Mouse (Mus musculus) adrenal gland, postnatal 10 days (tissue): Measurements from ENCODE around the gene Cited2. TPM values are rescaled to one million over a fixed set of nuclear protein-coding genes. Genes with fewer than 3 reads are reported as not detected.

Source experiments
- DNase-seq: peaks from one replicate; pipeline ENCODE4 v3.0.0; 2021; ENCODE audit warnings: mixed read lengths
- total RNA-seq, 2 experiments: library from RNA; stranded (reverse); gene quantifications; 2 replicates each; pipeline ENCODE4 v1.2.3; 2021

The Cited2 gene
- total RNA-seq, 2 experiments from 2014 or later, result 61.3 to 67.6 TPM

DNA sequence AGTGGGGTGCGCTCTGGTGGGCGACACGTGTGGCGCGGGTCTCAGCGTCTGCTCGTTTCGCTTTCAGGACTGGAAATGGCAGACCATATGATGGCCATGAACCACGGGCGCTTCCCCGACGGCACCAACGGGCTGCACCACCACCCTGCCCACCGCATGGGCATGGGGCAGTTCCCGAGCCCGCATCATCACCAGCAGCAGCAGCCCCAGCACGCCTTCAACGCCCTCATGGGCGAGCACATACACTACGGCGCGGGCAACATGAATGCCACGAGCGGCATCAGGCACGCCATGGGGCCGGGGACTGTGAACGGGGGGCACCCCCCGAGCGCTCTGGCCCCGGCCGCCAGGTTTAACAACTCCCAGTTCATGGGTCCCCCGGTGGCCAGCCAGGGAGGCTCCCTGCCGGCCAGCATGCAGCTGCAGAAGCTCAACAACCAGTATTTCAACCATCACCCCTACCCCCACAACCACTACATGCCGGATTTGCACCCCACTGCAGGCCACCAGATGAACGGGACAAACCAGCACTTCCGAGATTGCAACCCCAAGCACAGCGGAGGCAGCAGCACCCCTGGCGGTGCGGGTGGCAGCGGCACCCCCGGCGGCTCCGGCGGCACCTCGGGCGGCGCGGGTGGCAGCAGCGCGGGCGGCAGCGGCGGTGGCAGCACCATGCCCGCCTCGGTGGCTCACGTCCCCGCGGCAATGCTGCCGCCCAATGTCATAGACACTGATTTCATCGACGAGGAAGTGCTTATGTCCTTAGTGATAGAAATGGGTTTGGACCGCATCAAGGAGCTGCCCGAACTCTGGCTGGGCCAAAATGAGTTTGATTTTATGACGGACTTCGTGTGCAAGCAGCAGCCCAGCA, 1.1 kb downstream of the Cited2 start:
- DNase-seq, result peak; percentile 78

DNA sequence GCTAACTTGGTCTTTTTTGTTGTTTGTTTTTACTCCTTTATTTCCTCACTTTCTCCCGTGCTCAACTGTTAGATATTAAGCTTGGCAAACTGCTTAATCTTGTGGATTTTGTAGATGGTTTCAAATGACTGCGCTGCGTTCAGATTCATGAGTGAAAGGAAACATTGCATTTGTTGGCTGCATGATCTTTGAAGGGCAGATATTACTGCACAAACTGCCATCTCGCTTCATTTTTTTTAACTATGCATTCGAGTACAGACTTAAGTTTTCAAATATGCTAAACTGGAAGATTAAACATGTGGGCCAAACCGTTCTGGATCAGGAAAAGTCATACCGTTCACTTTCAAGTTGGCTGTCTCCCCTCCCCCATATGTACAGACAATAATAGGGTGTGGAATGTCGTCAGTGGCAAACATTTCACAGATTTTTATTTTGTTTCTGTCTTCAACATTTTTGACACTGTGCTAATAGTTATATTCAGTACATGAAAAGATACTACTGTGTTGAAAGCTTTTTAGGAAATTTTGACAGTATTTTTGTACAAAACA, 2.1 kb downstream of the Cited2 start:
- no peak for DNase-seq

DNA sequence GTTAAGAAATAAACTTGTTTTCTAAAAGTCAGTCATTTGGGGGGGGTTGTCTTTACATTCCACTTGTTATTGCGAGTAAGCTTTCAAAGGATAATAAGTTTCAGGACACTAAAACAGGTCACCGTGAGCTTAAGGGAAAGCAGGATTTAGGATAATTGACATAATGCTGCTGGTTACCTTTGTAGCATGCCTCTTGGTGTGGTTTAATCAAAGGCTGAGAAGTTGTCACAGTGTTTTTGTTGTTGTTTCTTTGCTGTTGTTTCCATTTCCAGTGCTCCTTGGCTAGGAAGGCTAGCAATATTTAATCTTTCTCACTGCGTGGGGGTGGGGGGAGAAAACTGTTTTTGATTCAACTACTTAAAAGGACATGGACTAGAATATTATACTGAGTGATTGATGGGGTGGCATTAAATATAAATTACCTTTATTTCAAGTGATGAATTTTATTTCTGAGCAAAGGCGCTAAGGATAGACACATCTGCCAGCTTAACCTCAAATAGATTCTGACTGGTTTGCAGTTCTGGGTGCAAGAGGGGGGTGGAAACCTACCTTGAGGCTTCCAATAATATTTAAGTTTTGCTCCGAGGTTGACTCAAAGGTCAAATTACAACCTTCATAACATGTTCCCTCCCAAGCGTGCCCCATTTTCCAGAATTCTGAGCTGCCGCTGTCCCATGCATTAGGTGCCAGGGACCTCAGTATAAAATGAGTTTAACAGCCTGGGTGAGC, 2.8 kb downstream of the Cited2 start:
- no peak for DNase-seq

DNA sequence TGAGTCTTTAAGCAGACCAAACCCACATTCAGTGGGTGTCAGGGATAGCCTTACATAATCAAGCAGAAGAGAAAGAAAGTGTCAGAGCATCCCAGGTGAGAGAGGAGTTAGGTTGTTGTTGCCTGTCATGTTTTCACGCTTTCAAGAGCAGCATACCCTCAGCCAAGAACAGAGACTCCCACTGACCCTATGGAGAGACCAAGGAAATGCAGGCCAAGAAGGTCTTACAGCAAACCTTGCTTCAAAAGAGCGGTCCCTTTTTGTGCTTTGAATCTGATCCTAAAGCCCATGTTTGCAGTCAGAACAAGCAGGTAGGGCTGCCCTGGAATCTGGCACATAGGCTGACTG, 3.3 kb downstream of the Cited2 start:
- peak; percentile 22 for DNase-seq

DNA sequence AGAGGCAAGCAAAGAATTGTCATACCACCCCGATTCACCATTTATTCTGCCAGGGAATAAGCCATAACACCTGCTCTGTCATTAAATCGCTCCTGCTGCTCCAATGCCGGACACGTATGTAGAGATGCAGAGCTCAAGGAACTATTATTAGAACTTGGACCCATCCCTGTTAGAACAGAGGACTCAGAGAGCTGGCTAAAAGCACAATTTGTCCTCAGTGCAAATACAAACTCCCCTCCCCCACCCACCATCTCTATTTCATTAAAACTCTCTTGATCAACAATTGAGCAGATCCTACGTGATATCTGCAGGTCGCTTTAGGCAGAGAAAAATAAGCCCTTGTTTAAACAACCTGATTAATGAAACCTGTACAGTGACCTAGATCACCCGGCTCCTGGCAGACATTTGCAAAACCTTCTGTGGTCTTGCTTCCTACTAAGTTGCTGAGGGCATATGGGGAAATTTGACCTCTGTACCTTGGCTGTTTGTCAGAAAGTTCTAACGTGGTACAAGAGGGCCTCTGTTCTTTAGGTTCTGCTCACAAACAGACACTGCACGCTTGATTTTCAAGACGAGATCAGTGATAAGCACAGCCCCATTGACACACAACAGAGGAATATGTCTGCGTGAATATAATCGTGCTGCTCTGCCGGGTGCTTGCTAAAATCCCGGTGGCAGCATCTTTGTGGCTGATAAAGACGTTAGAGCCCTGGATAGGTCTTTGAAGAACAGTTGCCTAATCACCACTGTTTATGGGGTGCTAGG, 4.3 kb downstream of the Cited2 start:
- DNase-seq, result peak; percentile 47

DNA sequence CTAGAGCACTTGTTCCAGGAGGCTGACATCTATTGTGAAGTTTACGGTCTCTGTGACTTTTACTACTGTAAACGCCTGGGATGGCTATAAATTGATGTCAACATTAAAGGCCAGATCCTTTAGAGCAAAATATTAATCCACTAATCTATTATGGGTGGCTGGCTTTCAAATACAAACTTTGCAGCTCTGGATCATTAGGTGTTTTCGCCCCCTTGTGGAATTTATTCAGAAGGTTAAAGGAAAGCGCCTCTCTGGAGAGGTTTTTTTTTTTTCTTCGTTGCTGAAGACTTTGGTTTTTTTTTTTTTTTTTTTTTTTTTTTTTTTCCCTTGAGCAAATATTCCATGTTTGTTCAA, 4.9 kb downstream of the Cited2 start:
- DNase-seq, result peak; percentile 18

DNA sequence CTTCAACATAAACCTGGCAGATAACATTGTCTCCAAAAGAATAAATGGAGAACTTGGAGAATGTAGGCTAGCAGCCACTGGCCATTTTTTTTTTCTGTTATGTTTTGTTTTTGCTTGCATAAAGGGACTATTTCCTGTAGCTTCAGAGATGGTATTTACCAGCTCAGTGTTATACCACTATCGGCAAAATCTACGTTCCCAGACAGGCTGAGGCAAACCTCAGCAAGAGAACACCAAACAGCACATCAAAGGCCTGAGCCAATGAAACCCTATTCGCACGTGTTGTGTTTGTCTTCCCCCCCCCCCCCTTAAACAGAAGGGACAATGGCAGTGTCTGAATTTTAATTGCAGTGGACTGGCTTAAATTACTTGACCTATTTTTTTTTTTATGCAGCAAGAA, 5.7 kb downstream of the Cited2 start:
- no peak for DNase-seq

DNA sequence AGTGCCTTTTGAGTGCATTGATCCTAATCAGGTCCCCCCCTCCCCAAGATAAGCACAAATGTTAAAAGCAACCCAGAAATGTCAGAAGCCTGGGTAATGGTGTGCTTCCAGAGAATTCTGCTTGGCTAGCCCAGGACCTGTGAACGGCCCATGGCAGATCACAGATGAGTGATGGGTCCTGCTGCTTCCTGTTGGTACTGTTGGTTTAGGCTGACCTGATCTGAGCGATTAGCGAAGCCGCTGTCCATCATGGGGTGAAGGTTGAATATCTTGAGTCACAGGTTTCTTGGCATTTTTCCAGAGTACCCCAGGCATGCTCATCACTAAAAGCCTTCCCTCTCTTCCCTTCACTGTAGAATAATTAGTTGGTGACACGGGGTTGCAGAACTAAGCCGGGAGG, 6.5 kb downstream of the Cited2 start:
- DNase-seq, result no peak

DNA sequence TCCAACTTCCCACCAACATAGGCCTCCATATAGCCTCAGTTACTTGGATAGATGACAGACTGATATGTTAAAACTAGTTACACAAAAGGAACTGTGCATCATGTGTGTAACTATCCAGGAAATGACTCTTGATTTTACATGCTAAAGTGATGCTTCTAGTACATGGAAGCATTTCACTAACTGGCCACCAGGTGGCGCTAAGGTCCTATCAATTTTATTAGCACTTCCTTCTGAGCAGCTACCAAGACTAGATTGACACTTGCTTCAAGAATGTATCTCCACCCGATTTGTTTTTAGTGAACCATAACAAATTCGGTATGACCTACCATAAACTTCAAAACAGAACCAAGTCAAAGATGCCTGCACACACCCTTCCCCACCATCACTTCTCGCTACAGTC, 10.0 kb downstream of the Cited2 start:
- peak; percentile 85 for DNase-seq

DNA sequence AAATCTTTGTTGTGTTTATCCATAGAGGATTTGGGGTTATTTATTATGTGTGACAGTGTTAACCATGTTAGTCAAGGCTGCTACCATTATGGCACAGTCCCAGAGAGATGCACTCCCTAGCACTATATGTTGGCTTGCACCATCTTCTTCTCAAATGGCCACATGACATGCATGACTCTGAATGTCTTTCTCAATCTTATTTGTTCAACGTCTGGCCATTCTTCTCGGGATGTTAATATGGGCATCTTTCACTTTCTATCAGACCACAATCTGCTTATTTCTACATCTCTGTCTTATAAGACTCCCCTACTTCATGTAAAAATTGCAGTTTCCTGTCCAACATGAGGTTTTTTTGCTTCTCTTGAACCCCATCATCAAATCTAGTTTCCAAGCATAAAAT, 19.6 kb downstream of the Cited2 start:
- DNase-seq, result no peak

DNA sequence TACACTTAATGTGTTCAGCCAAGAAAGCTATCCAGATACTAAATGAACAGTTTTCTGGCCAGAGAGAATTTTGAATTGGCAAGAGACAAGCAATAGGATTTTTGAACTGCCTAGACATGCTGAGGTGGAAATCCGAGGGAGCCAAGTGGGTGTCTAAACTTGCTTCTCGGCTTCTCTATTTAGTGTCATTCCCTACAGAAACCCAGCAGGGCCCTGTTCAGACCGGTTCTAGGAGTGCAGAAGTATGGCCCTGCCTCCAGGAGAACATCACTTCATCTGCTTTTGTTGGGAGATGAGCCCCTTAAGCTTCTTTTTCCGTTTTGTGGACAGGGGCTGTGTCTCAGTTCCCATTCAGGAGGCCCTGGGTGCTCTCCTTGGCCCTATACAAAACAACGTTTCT, 29.5 kb downstream of the Cited2 start:
- no peak for DNase-seq

DNA sequence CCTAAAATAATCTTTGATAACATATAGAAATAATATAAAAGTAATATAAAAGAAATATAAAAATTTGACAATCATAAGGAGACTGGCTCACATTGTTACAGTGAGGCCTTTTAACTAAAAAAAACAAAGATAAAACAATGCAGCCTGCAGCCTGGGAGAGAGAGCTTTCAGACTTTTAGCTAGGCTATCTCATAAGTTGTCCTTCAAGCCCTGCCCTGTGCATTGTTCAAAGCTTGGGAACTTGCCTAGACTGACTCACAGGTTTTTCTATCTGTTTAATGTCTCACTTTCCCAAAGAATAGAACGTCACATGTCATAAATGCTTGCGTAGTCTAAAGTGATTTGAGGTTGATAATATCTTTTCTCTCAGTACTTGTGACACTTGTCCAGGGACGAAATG, 36.8 kb downstream of the Cited2 start:
- DNase-seq, result no peak

DNA sequence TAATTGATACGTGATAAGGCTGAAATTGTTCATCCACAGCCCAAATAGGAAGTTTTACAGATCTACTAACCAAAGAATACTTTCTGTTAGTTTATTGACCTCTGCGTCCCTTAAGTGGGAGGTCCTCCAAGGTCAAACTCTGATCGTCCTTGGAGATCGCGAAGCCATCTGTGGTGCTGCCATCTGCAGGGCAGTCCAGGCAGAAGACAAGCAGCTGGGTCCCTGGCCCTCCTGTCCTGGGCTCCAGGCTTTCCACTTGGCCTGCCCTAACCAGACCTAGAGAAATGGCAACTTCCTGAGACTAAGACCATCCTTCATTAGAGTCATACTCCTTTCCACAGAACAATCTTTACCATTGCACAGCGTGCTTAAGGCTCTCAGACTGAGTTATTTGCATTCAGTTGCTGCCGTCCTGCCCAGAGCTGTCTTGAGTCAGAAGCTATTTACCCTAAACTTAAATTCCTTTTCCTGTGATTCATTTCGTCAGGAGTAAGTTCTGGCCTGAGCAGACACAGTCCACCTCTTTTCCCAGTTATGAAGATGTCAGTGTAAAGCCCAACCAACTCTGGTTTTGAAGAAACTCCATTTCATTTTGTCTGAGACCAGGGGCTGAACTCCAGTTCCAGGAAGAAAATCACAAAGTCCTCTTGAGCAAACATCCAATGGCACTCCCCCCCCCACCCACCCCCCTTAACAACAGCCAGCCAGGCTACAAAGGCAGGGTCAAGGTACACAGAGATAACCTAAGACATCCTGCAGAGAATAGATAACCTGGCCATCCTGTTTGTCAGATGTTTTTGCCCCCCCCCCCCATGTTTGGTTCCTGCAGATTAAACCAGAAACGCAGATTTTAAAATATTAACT, 38.0 kb downstream of the Cited2 start:
- peak; percentile 10 for DNase-seq

DNA sequence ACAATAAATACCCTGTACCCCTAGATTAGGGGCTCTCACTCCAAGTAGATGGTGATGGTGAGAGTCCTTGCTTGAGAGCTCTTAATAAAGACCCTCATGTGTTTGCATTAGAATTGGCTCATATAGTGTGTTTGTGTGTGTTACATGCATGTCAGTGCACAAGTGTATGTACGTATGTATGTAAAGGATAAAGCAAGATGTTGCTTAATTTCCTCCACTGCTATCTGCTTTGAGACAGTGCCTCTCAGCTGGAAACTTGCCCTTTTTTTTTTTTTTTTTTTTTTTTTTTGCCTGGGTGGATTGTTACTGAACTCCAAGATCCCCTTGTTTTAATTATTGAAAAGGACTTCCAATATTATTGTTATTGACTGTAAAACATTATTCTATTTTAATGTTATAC, 38.6 kb downstream of the Cited2 start:
- no peak for DNase-seq

DNA sequence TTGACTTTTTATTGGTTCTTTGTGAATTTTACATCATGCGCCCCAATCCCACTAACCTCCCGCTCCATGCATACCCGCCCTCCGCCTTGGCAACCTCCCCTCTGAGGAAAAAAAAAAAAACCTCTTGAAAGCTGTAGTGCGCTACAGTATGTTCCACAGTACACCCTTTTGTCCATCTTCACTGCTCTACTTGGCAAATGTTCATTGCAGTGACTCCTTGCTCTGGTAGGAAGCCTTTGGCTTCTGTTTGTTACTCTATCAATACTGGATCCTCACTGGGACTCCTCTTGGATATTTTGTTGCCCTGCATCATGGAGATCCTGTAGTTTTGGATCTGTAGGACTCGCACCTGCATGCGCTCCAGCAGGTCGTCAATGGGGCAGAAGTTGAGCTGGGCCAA, 39.9 kb downstream of the Cited2 start:
- DNase-seq, result no peak

DNA sequence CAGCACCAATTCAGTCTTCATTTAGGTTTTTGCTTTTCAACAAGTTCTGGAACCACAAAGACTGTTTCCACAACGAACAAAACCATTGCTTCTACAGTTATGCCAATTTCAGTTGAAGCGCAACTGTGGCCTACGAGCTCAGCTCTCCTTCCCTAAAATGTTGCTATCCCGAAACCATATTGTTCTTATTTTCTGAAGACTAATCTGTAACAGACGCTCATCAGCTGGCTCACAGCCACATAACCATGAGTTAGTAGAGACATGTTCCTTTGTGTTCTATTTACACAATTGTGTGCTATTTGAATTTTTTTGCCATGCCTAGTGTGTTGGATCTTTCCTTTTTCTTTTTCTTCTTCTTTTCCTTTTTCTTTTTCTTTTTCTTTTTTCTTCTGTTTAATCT, 46.8 kb downstream of the Cited2 start:
- DNase-seq, result no peak

DNA sequence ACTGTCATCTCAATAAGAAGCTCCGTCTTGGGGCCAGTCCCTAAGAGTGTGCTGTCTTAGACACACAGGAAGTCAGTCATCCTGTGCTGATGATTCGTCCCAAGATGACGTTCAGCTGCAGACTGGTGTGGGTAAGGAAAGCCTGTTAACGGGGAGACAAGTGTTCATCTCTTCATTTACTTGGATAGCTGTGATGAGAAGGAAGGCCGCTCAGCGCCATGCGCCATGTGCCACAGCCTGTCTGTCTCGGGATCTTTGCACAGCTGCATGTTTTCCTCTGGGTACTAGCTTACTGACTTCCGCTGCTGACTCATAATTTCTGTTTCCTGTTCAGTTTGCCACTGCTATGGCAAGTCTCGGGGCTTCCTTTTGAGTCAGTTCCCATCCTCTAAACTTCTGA, 49.3 kb downstream of the Cited2 start:
- DNase-seq, result no peak

DNA sequence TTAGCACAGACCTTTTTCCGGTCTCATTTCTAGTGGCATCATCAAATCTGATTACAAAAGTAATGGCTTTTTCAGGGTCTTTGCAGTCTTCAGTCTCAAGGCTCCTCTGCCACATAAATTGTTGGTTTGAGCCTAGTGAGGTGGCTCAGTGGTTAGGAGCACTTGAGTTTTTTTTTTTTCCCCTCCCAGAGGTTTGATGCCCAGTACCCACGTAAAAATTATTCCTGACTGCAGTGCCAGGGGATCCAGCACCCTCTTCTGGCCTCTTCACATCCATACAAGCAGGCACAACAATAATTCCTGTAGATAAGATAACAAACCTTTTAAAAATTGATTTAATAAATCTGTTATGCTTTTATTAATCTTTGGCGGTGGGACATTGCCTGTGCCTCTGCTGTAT, 51.3 kb downstream of the Cited2 start:
- no peak for DNase-seq

DNA sequence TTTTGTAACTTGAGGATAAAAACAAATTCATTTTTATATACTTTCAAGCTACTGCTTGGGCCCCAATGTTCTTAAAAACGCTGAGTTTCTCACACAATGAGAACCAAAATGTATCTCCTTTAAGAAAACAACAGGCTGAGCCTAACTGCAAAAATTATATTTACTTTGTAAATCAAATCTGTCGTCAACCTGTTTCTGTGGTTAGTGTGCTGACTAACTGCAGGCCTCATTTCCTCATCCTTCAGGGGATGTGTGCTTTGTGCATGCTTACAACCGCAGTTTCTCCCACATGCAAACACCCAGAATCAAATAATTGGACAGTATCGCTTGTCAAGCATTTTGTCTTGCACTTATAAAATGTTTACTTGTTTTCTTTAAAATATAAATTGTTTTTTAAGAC, 52.1 kb downstream of the Cited2 start:
- no peak for DNase-seq
